Mouse (Mus musculus): ENCODE data around the gene Fam98c.
"Not testable (repeated sequence)": the region's sequence is repeated elsewhere in the genome, so short reads cannot be mapped to it uniquely, and the experiment has no call there.

The Fam98c gene

GRCm38 (mm10) chr7:29155196-29155837 is 717 bp downstream of the Fam98c start:
- DNase-seq = peak; percentile 74 to 79

GRCm38 (mm10) chr7:29154018-29154720 is 1.9 kb downstream of the Fam98c start:
- DNase-seq = no peak

- DNase-seq = no peak
Measured at GRCm38 (mm10) chr7:29151486-29151885, 4.5 kb downstream of the Fam98c start.

GRCm38 (mm10) chr7:29148771-29149170 is 7.3 kb downstream of the Fam98c start:
- no peak for DNase-seq

DNA sequence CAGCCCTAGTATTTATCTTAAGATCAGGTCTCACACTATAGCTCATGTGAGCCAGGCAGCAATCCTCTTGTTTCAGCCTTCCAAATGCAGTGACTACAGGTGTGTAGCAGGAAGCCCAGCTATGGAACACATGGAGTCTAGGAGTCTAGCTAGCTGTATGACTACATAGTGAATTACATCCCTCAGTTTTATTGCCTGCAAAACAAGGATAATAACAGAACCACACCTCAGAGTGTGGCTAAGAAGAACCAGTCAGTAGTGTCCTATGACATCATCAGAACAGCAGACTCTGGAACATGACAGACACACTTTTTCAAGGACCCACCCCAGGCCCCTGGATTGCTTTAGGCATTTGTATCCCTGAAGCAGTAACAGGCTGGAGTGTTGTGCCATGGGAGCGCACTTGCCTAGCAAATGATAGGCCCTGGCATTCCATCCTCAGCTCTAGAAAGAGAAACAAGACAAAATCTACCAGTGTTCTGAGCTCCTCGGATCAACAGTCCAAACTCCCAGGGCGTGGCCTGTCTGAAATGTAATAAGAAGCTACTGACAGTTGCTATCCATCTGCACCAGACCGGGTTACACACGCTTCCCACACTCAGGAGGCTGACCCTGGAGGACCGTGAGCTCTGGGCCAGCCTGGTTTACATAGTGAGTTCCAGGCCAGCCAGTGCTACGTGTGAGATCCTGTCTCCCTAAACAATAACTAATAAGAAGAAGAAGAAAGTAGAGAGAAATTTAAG is 9.2 kb downstream of the Fam98c start:
- no peak for DNase-seq

DNA sequence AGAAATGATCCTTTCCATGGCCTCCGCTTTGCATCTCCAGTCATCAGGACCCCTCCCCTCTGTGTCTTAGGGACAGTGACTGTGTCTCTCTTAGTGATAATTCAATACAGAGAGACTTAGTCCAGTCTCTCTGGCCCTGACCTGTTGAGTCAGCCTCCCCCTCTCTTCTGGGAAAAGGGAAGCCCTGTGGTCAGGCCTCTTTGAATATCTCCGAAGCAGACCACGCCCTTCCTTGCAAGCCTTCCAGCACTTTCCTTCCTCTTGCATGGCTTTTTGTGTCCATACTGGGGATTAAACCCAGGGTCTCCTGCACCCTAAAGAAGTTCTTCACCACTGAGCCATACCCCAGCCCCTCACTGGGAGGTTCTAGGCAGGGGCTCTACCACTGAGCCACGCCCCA is 12.0 kb downstream of the Fam98c start:
- DNase-seq = no peak

DNA sequence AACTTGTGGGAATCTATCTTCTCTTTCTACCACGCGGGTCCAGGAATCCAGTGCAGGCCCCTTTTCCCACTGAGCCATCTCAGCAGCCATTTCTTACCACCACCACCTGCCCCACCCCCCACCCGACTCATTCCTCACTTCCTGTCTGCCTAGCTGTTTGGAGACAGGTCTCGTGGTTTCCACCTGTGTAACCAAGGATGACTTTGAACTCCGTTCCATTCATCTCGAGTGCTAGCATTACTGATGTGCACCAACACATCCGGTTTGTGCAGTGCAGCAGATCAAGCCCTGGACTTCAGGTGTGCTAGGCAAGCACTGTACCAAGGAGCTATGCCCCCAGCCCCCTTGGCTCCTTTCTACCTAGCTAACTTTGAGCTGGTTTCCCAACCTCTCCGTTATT is 14.6 kb downstream of the Fam98c start:
- DNase-seq = peak; percentile 46 to 76

- DNase-seq = not testable (repeated sequence)
Measured at GRCm38 (mm10) chr7:29139237-29139636, 16.8 kb downstream of the Fam98c start.

DNA sequence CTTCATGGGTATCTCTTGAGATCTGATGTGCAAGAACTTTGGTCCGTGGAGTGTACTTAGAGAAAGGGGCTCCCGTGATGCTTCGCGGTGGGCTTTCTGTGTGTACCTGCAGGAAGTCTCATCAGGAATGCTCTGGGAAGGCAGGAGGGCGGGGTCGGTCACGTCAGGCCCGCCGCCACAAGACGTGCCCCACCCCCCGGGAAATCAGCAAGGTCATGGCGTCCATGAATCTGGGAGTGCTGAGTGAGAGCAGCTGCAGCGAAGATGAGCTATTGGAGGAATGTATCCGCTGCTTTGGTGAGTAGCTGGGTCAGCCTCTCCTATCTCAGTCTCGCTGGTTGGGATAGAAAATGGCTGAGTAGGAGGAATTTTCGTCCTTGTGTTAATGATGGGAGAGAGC is 18.6 kb downstream of the Fam98c start:
- no peak for DNase-seq

DNA sequence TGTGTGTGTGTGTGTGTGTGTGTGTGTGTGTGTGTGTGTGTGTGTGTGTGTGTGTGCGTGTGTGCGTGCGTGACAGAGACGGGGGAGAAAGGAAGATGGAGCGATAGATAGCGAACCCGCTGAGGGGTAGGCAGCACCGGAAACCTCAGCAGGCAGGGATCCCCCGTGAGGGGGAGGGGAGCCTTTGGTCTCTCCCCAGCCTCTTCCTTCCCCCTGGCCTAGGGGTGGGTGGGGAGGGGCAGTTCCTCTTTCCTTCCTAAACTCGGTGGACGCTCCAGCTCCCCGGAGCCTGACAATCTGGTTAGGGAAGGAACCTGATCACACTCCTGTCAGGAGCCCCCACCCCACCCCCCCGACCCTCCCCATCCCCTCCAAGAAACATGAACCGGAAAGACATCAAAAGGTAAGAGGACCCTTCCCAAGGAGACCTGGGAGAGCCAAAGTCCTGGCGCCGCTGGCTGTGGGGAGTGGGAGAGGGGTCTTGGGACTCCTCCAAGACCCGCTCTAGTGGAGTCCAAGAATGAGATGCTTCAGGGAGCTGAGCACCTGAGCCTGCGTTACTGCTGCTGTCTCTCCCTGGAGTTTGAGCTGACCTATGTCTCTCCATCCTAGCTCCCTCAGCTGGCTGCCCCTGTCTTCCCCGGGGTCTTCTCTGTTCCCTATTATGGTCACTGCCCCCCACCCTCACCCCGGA is 21.2 kb downstream of the Fam98c start, which contains the start of gene Rasgrp4:
Rasgrp4 (plus strand) TSS at position 159 of the 694 bp plus-strand sequence.
- peak; percentile 80 to 88 for DNase-seq

- no peak for DNase-seq
Measured at GRCm38 (mm10) chr7:29134230-29134629, 21.8 kb downstream of the Fam98c start.

- DNase-seq = no peak
Measured at GRCm38 (mm10) chr7:29128725-29129124, 27.3 kb downstream of the Fam98c start.

GRCm38 (mm10) chr7:29126173-29126915 is 29.7 kb downstream of the Fam98c start:
- DNase-seq = peak; percentile 49 to 68

DNA sequence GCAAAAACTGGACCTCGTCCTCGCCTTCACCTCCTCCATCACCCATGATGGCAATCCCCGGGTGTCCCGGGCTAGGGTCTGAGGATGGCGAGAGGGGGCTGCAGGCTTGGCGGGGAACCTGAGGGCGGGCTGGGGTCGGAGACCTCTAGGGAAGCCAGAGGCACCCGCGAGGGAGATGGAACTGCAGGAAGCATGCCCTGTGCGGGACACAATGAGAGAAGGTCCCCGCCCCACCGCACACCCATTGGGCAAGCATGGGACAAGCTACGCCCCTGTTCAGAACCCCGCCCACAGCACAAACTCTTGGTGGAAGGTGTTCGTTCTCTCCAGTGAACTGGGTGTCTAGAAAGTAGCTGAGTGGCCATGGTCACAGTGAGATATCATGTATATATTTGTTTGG is 31.1 kb downstream of the Fam98c start, which contains the start of gene Ryr1:
Ryr1 (minus strand) TSS at position 210 of the 400 bp plus-strand sequence.
- DNase-seq = peak; percentile 44 to 48

DNA sequence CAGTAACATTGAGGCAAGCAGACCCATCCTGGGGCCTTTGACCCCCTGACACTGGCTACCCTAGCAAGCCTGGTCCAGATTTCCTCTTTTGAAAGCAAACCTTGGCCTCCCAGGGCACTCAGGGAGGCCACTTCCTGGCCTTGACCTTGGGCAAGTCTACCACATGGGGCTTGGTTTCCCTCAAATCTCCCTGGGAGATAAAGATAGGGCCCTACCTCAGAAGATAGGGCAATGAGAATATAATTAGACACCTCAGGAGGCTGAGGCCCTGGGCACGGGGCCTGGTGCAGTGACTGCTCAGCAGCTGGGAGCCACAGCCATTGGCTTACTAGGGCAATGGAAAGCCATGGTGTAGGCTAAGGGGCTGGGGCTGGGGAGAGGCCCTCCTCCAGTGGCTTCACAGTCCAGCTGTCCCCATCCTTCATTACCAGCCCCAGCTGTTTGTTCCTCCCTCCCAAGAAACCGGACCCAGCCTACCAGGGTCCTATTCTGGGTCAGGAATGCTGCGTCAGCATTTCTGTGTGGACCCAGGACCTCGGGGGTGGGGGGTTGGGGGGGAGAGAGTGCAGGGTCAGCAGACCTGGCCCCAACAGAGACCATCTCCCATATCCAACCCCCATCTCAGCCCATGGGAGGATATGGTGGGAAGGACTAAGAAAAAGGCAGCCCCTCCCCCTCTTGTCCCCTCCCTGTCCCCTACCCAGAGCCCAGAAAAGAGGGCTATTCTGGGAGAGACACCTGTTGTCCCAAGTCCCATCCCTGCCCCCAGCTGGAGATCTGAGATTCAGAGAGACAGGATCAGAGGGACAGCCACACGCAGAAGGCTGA is 32.3 kb downstream of the Fam98c start:
- no peak for DNase-seq

DNA sequence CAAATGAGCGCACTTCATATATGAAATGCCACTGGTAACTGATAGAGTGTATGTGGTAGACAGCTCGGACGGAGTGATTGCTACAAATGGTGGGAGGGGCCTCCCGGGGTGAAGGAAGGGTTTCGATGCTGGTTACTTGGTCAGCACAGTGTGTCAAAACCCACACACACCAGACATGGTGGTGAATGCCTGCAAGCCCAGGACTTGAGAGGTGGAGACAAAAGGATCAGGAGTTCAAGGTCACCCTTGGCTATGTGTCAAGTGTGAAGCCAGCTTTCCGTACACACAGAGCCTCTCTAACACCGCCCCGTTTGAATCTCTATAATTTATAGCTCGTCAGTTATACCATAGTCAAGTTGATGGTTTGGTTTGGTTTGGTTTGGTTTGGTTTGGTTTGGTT is 33.2 kb downstream of the Fam98c start:
- no peak for DNase-seq

- no peak for DNase-seq
Measured at GRCm38 (mm10) chr7:29119526-29119925, 36.5 kb downstream of the Fam98c start.

DNA sequence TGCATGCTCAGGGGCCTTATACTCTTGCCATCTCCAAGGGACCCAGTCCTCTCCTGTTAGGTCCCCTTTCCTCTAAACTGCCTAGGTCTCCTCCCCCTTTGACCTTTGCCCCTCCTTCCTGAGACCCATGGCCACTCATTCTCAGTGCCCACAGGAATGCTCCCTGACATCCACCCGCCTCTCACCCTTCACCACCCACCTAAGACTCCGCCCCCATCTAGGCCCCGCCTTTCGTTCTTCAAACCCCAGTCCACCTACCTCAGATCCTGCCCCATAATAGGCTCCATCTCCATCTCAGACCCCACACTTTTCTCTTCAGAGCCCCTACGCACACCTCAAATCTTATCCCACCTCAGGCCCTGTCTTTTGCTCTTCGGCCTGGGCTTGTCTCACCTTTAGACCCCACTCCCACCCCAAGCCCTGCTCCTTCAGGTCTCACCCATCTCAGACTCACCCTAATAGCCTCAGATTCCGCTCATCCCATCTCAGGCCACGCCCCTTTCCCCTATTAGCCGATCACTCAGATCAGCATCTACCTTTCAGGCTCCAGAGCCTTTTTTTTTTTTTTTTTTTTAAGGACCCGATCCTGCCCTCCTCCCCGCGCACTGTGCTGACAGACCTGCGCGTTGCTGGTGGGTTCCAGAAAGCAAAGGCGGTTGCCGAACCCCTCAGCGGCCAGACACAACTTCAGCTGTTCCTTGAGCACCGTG is 37.7 kb downstream of the Fam98c start:
- no peak for DNase-seq

- peak in 1 of 2 experiments; percentile 25 for DNase-seq
Measured at GRCm38 (mm10) chr7:29108992-29109955, 46.8 kb downstream of the Fam98c start.
